Mouse (Mus musculus): Measurements from ENCODE around the gene Chil4. TPM values are rescaled to one million over a fixed set of nuclear protein-coding genes. Genes with fewer than 3 reads are reported as not detected.
"Not testable (repeated sequence)": the region's sequence is repeated elsewhere in the genome, so short reads cannot be mapped to it uniquely, and the experiment has no call there.

Gene Chil4
- polyA plus RNA-seq (2015; fragmentation: Nextera tagmentation; extraction: Ambion mirVana), result 2.5 and 3.0 TPM in 2 replicates

DNA sequence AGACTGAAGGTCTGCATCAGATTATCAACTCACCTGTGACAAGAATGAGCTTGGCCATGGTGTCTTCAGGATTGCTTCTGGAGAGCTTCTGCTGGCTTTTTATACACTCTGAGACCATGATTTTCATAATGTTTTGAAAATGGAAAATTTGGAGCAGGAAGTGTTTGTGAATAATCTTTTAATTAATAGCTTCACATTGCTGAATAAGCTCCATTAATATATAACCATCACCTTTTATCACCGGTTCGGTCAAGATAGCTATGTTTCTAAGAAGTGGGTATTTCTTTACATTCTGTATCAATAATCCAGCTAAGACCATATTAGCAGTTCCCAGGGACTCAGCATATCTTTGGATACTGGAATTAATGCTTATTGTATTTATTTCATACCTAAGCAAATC, at the start of gene Chil4:
Gene Chil4, minus strand, starts transcription at position 101 of the 400 bp plus-strand sequence.
- H3K27me3 ChIP-seq (ENCODE audit: insufficient read depth, low read length), result no peaks in the 10 kb centered on the region
- no peak within 1 kb of the TSS for H3K27ac ChIP-seq
- no peak within 1 kb of the TSS for H3K4me2 ChIP-seq (ENCODE audit: low read length)
- H3K4me3 ChIP-seq (replicated peaks; ENCODE audit: low read depth, low read length), result no peak within 1 kb of the TSS
- no peak for TF ChIP-seq CTCF (IDR thresholded peaks at IDR 0.05; ENCODE audit: low read depth)
- DNase-seq (ENCODE audit: low spot score) (no peak), ATAC-seq (replicated peaks; ENCODE audit: low FRiP score, low read depth) (no peak)
- no peak within 1 kb of the TSS for H3K9ac ChIP-seq (ENCODE audit: low read depth, low read length)
- H3K4me1 ChIP-seq (replicated peaks; ENCODE audit: insufficient read depth, low read length), result no peaks in the 10 kb centered on the region
- H3K9me3 ChIP-seq (replicated peaks; ENCODE audit: low read length), result no peaks in the 10 kb centered on the region
- WGBS, result 92% methylated on average over 2 of the region's 2 CpGs
- no peaks in the 10 kb centered on the region for H3K36me3 ChIP-seq (ENCODE audit: insufficient read depth, low read length)

DNA sequence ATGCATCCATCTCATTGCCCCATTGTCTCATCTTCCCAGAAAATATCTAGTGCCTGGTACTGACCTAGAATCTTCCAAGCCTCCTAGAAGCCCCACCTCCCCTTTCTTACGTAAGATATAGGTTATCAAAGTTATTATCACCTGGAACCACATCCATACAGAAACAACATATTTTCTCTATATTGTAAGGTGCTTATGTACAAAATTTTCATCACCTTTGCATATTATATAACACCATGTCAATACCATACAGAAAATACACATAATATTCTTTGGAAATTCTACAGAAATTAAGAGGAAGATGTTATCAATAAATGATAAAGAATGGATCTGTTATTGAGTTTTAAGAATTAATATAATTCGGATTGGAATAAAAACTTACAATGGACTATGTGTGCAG, 46.5 kb upstream of the Chil4 start:
- ATAC-seq (replicated peaks; ENCODE audit: low FRiP score, low read depth) (no peak), DNase-seq (ENCODE audit: low spot score) (no peak)
- H3K9me3 ChIP-seq (replicated peaks; ENCODE audit: low read length), result no peaks in the 10 kb centered on the region
- no peak overlapping the region for H3K4me3 ChIP-seq (replicated peaks; ENCODE audit: low read depth, low read length)
- TF ChIP-seq CTCF (IDR thresholded peaks at IDR 0.05; ENCODE audit: low read depth), result no peak
- 80% methylated on average over 2 of the region's 2 CpGs for WGBS
- no peaks in the 10 kb centered on the region for H3K36me3 ChIP-seq (ENCODE audit: insufficient read depth, low read length)
- H3K27ac ChIP-seq, result no peak overlapping the region
- no peak overlapping the region for H3K9ac ChIP-seq (ENCODE audit: low read depth, low read length)
- no peaks in the 10 kb centered on the region for H3K4me1 ChIP-seq (replicated peaks; ENCODE audit: insufficient read depth, low read length)
- no peaks in the 10 kb centered on the region for H3K27me3 ChIP-seq (ENCODE audit: insufficient read depth, low read length)
- H3K4me2 ChIP-seq (ENCODE audit: low read length), result no peak overlapping the region

DNA sequence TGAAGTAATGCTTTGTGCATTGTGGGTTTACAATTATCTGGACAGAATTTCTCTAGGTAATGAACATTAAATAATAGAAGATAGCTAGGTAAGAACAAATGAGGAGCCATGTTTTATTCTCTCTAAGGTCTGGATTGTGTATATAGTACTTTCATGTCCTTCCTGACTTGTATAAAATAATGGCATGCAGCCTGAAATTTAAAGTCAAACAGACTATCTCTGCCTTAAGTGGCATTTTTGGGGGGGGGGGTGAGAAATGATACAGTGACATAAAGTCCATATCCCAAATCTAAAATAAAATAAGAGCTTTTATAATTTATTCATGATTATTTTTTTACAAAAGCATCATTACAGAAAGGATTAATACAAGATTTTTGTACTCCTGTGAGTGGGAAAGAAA, 45.5 kb upstream of the Chil4 start:
- Histone ChIP-seq H3K27ac (no peak overlapping the region), H3K4me2 (ENCODE audit: low read length) (no peak overlapping the region), H3K9ac (ENCODE audit: low read depth, low read length) (no peak overlapping the region), H3K27me3 (ENCODE audit: insufficient read depth, low read length) (no peaks in the 10 kb centered on the region), H3K36me3 (ENCODE audit: insufficient read depth, low read length) (no peaks in the 10 kb centered on the region), H3K4me1 (replicated peaks; ENCODE audit: insufficient read depth, low read length) (no peaks in the 10 kb centered on the region), H3K9me3 (replicated peaks; ENCODE audit: low read length) (no peaks in the 10 kb centered on the region), H3K4me3 (replicated peaks; ENCODE audit: low read depth, low read length) (no peak overlapping the region)
- TF ChIP-seq CTCF (IDR thresholded peaks at IDR 0.05; ENCODE audit: low read depth), result no peak
- DNase-seq (ENCODE audit: low spot score) (no peak), ATAC-seq (replicated peaks; ENCODE audit: low FRiP score, low read depth) (no peak)

DNA sequence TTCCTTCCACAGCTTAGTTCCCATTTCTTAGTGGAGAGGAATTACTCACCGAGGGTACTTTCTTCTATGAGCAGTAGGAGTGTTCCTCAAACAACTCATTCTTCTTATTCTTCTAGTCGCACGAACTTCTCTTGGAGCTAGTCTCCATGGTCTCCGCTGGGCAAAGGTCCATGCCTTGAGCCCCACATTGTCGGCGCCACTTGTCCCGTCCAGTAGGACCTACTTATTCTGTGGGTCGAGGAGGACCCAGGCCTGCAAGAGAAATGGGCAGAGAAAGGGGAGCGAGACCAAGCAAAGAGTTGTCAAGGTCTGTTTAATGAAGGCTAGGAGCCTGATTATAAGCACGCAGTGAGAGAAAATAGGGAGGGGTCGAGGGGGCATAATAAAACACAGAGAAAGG, 37.8 kb upstream of the Chil4 start:
- not testable (repeated sequence) for H3K36me3 ChIP-seq (ENCODE audit: insufficient read depth, low read length); H3K27ac ChIP-seq; DNase-seq (ENCODE audit: low spot score); H3K4me2 ChIP-seq (ENCODE audit: low read length); H3K9ac ChIP-seq (ENCODE audit: low read depth, low read length); H3K4me3 ChIP-seq (replicated peaks; ENCODE audit: low read depth, low read length); H3K27me3 ChIP-seq (ENCODE audit: insufficient read depth, low read length); H3K4me1 ChIP-seq (replicated peaks; ENCODE audit: insufficient read depth, low read length); ATAC-seq (replicated peaks; ENCODE audit: low FRiP score, low read depth)
- H3K9me3 ChIP-seq (replicated peaks; ENCODE audit: low read length), result 0 out of 2 replicates have a peak, but pooled peaks cover 17% of the 10 kb centered on the region
- WGBS, result 88% methylated on average over 11 of the region's 11 CpGs

DNA sequence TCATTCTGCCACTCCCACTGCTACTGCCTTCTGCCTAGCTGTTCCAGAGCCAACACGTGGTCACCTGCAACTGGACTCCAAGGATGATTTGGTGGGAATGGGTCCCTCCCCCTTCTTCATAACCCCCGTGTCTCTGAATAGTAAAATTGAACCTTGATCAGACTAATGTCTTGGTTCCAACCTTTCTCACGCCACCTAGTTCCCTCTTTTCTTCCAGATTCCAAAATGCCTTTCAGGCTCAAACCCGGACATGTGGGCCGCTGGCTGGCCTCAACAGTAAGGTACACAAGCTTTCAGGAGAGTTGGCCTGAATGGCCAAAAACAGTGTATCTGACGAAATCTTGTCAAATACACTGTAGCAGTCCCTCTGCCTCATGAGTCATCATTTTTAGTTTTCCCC, 33.4 kb upstream of the Chil4 start:
- 74% methylated on average over 6 of the region's 6 CpGs for WGBS
- no peak for ATAC-seq (replicated peaks; ENCODE audit: low FRiP score, low read depth)
- no peak overlapping the region for H3K4me2 ChIP-seq (ENCODE audit: low read length)

DNA sequence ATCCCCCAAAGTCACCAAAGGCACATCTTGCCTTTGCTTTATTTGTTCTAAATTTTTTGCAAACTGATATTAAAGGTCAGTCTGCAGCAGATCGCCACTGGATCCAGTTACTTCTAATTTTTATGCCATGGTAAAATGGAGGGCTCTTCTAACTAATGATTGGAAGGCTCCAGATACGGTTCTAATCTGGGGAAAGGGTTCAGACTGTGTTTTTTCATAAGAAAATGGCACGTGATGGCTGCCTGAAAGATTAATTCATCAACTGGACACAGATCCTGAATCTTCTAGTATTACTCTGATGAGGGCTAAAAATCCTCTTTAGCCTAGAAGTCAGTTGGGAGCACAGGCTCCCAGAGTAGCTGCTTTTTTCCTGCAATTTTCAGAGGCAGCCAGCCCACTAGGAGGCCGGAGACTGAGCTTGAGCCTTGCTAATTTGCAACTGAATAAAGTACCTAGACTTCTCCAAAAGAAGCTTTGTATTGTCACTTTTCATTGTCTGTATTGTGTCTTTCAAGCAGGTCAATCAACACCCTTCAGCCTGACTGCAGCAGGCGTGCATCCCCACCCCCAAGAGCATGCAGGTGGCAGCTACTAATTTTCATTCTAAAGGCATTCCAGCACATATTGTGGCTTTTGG, 31.6 kb upstream of the Chil4 start:
- not testable (repeated sequence) for H3K9ac ChIP-seq (ENCODE audit: low read depth, low read length); H3K9me3 ChIP-seq (replicated peaks; ENCODE audit: low read length); H3K4me2 ChIP-seq (ENCODE audit: low read length); H3K27ac ChIP-seq; H3K4me3 ChIP-seq (replicated peaks; ENCODE audit: low read depth, low read length); DNase-seq (ENCODE audit: low spot score); ATAC-seq (replicated peaks; ENCODE audit: low FRiP score, low read depth); H3K36me3 ChIP-seq (ENCODE audit: insufficient read depth, low read length); H3K27me3 ChIP-seq (ENCODE audit: insufficient read depth, low read length); H3K4me1 ChIP-seq (replicated peaks; ENCODE audit: insufficient read depth, low read length)
- 76% methylated on average over 5 of the region's 5 CpGs for WGBS

More for the DNA sequence above, 33.4 kb upstream of the Chil4 start:
- H3K9ac ChIP-seq (ENCODE audit: low read depth, low read length), result no peak overlapping the region
- H3K36me3 ChIP-seq (ENCODE audit: insufficient read depth, low read length), result no peaks in the 10 kb centered on the region
- H3K27me3 ChIP-seq (ENCODE audit: insufficient read depth, low read length), result no peaks in the 10 kb centered on the region
- 0 out of 2 replicates have a peak, but pooled peaks cover 14% of the 10 kb centered on the region for H3K9me3 ChIP-seq (replicated peaks; ENCODE audit: low read length)
- no peak overlapping the region for H3K27ac ChIP-seq
- TF ChIP-seq CTCF (IDR thresholded peaks at IDR 0.05; ENCODE audit: low read depth), result no peak
- DNase-seq (ENCODE audit: low spot score), result no peak
- H3K4me3 ChIP-seq (replicated peaks; ENCODE audit: low read depth, low read length), result no peak overlapping the region
- no peaks in the 10 kb centered on the region for H3K4me1 ChIP-seq (replicated peaks; ENCODE audit: insufficient read depth, low read length)

DNA sequence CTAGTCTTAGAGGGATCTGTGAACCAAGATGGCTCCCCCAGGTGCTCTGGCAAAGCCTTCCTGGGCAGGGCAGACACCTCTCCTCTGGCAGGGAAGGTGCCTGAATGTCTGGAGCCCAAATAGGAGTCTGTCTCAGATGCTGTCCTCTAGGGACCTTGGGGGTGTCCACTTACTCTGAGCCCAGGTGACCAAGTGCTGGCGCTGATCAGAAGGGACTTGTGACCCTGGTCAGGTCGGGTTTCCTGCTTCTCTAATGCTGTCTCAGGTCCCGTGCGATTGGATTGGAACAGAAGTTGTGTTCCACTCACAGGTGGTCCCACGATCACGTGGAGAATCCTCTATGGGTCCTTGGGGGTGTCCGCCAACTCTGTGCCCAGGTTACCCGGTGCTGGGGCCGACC, 28.1 kb upstream of the Chil4 start:
- H3K27me3 ChIP-seq (ENCODE audit: insufficient read depth, low read length); ATAC-seq (replicated peaks; ENCODE audit: low FRiP score, low read depth); H3K9me3 ChIP-seq (replicated peaks; ENCODE audit: low read length); H3K36me3 ChIP-seq (ENCODE audit: insufficient read depth, low read length); H3K27ac ChIP-seq; H3K9ac ChIP-seq (ENCODE audit: low read depth, low read length); H3K4me2 ChIP-seq (ENCODE audit: low read length); H3K4me3 ChIP-seq (replicated peaks; ENCODE audit: low read depth, low read length); DNase-seq (ENCODE audit: low spot score); H3K4me1 ChIP-seq (replicated peaks; ENCODE audit: insufficient read depth, low read length): not testable (repeated sequence)
- WGBS, result 82% methylated on average over 9 of the region's 9 CpGs

DNA sequence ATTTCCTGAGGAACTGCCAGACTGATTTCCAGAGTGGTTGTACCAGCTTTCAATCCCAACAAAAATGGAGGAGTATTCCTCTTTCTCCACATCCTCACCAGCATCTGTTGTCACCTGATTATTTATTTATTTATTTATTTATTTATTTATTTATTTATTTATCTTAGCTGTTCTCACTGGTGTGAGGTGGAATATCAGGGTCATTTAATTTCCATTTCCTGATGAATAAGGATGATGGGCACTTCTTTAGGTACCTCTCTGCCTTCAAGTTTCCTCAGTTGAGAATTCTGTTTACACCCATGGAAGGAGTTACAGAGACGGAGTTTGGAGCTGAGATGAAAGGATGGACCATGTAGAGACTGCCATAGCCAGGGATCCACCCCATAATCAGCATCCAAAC, 20.9 kb upstream of the Chil4 start:
- not testable (repeated sequence) for H3K4me3 ChIP-seq (replicated peaks; ENCODE audit: low read depth, low read length)

More for the DNA sequence above, 20.9 kb upstream of the Chil4 start:
- not testable (repeated sequence) for H3K36me3 ChIP-seq (ENCODE audit: insufficient read depth, low read length); H3K4me1 ChIP-seq (replicated peaks; ENCODE audit: insufficient read depth, low read length); H3K9ac ChIP-seq (ENCODE audit: low read depth, low read length); H3K4me2 ChIP-seq (ENCODE audit: low read length); H3K9me3 ChIP-seq (replicated peaks; ENCODE audit: low read length); H3K27me3 ChIP-seq (ENCODE audit: insufficient read depth, low read length); DNase-seq (ENCODE audit: low spot score); ATAC-seq (replicated peaks; ENCODE audit: low FRiP score, low read depth); H3K27ac ChIP-seq
- 89% methylated on average over 1 of the region's 1 CpGs for WGBS

All from kidney, postnatal 0 days (tissue).